Mouse (Mus musculus): ENCODE results near the gene Bend5. TPM values are rescaled to one million over a fixed set of nuclear protein-coding genes. Genes with fewer than 3 reads are reported as not detected.

Gene Bend5
- total RNA-seq, 2 experiments from 2014 or later: 15.5 to 17.9 TPM

GRCm38 (mm10) chr4:111441709-111442108, 26.9 kb downstream of the Bend5 start:
- no peak for DNase-seq (ENCODE audit: low spot score in 2 of 2)

- no peak for DNase-seq (ENCODE audit: low spot score in 2 of 2)
These were observed 27.8 kb downstream of the Bend5 start for GRCm38 (mm10) chr4:111442435-111443238.

- peak; percentile 40 to 68 for DNase-seq (ENCODE audit: low spot score in 2 of 2)
These were observed 29.3 kb downstream of the Bend5 start for GRCm38 (mm10) chr4:111443906-111444615.

GRCm38 (mm10) chr4:111444616-111445160, 29.9 kb downstream of the Bend5 start:
- no peak for DNase-seq (ENCODE audit: low spot score in 2 of 2)

- DNase-seq (ENCODE audit: low spot score in 2 of 2): no peak
These were observed 33.1 kb downstream of the Bend5 start for GRCm38 (mm10) chr4:111447918-111448317.

GRCm38 (mm10) chr4:111448586-111448985, 33.8 kb downstream of the Bend5 start:
- no peak for DNase-seq (ENCODE audit: low spot score in 2 of 2)

- no peak for DNase-seq (ENCODE audit: low spot score in 2 of 2)
These were observed 34.8 kb downstream of the Bend5 start for GRCm38 (mm10) chr4:111449442-111450199.

- DNase-seq (ENCODE audit: low spot score in 2 of 2): no peak
These were observed 36.6 kb downstream of the Bend5 start for GRCm38 (mm10) chr4:111451283-111451918.

- DNase-seq (ENCODE audit: low spot score in 2 of 2): no peak
These were observed 37.4 kb downstream of the Bend5 start for GRCm38 (mm10) chr4:111452192-111452591.

GRCm38 (mm10) chr4:111453275-111453674, 38.5 kb downstream of the Bend5 start:
- no peak for DNase-seq (ENCODE audit: low spot score in 2 of 2)

- DNase-seq (ENCODE audit: low spot score in 2 of 2): no peak
These were observed 40.8 kb downstream of the Bend5 start for GRCm38 (mm10) chr4:111455621-111456020.

GRCm38 (mm10) chr4:111457568-111457967, 42.8 kb downstream of the Bend5 start:
- DNase-seq (ENCODE audit: low spot score in 2 of 2): no peak

GRCm38 (mm10) chr4:111467293-111467773, 52.5 kb downstream of the Bend5 start:
- DNase-seq (ENCODE audit: low spot score in 2 of 2): peak in 1 of 2 experiments; percentile 24

- DNase-seq (ENCODE audit: low spot score in 2 of 2): no peak
These were observed 53.0 kb downstream of the Bend5 start for GRCm38 (mm10) chr4:111467796-111468195.

GRCm38 (mm10) chr4:111469847-111470246, 55.0 kb downstream of the Bend5 start:
- DNase-seq (ENCODE audit: low spot score in 2 of 2): no peak

- DNase-seq (ENCODE audit: low spot score in 2 of 2): no peak
These were observed 56.9 kb downstream of the Bend5 start for GRCm38 (mm10) chr4:111471726-111472125.

GRCm38 (mm10) chr4:111472511-111472910, 57.7 kb downstream of the Bend5 start:
- DNase-seq (ENCODE audit: low spot score in 2 of 2): no peak

- no peak for DNase-seq (ENCODE audit: low spot score in 2 of 2)
These were observed 58.2 kb downstream of the Bend5 start for GRCm38 (mm10) chr4:111473014-111473413.

GRCm38 (mm10) chr4:111475374-111475971, 60.7 kb downstream of the Bend5 start:
- DNase-seq (ENCODE audit: low spot score in 2 of 2): no peak

GRCm38 (mm10) chr4:111477507-111477906, 62.7 kb downstream of the Bend5 start:
- DNase-seq (ENCODE audit: low spot score in 2 of 2): no peak
